Mouse (Mus musculus) midbrain, postnatal 0 days (tissue): ENCODE measurements around the gene Abca2. TPM values are rescaled to one million over a fixed set of nuclear protein-coding genes. Genes with fewer than 3 reads are reported as not detected.

Source experiments
- ATAC-seq: fragments of 200-750 bp; cut with Nextera tagmentation; 2 replicates; pipeline ENCODE4 v1.8.0; 2017; ENCODE audit warnings: moderate number of reproducible peaks, mild to moderate bottlenecking, moderate TSS enrichment, moderate library complexity; ENCODE audit not compliant: low FRiP score
- DNase-seq: peaks from one replicate; pipeline ENCODE4 v3.0.0-alpha.2; 2015; ENCODE audit warnings: low spot score
- H3K27ac ChIP-seq: fragments of 300-500 bp; sonication (generic); 2 replicates; pipeline ENCODE4 v1.5.1; 2014; ENCODE audit warnings: low read depth, mild to moderate bottlenecking, low read length, mixed read lengths
- H3K27me3 ChIP-seq: fragments of 300-500 bp; sonication (generic); 2 replicates; pipeline ENCODE4 v1.6.1; 2014; ENCODE audit warnings: low read length, control low read depth, mixed read lengths; ENCODE audit not compliant: insufficient read depth
- H3K36me3 ChIP-seq: fragments of 300-500 bp; sonication (generic); 2 replicates; pipeline ENCODE4 v1.6.1; 2014; ENCODE audit warnings: low read length, control low read depth, mixed read lengths; ENCODE audit not compliant: insufficient read depth
- H3K4me1 ChIP-seq: fragments of 300-500 bp; sonication (generic); 2 replicates; pipeline ENCODE4 v1.6.1; 2014; ENCODE audit warnings: mild to moderate bottlenecking, control low read depth, antibody characterized with exemption, low read length, mixed read lengths; ENCODE audit not compliant: insufficient read depth
- H3K4me2 ChIP-seq: fragments of 300-500 bp; sonication (generic); 2 replicates; pipeline ENCODE4 v1.6.1; 2014; ENCODE audit warnings: low read depth, mild to moderate bottlenecking, low read length, mixed read lengths; ENCODE audit not compliant: poor library complexity, severe bottlenecking
- H3K4me3 ChIP-seq: fragments of 300-500 bp; sonication (generic); 2 replicates; pipeline ENCODE4 v1.5.1; 2014; ENCODE audit warnings: low read depth, mild to moderate bottlenecking, low read length, moderate library complexity
- H3K9ac ChIP-seq: fragments of 300-500 bp; sonication (generic); replicated peaks from 2 replicates; pipeline ENCODE4 v1.6.1; 2014; ENCODE audit warnings: mild to moderate bottlenecking, low read length, moderate library complexity, mixed read lengths; ENCODE audit not compliant: poor library complexity, severe bottlenecking
- H3K9me3 ChIP-seq: fragments of 300-500 bp; sonication (generic); 2 replicates; pipeline ENCODE4 v1.6.1; 2016; ENCODE audit warnings: low read length, control low read depth
- CTCF ChIP-seq: IDR thresholded peaks from 2 replicates; pipeline ENCODE4 v1.5.1; 2016; ENCODE audit warnings: antibody characterized with exemption, mild to moderate bottlenecking
- WGBS: fragments of 180-500 bp; shearing (Covaris S2); extraction: QIAGEN DNeasy Blood & Tissue Kit; methylation state at CpG from one replicate; pipeline ENCODE4 v1.1.7; 2014; 5-methylcytosine and 5-hydroxymethylcytosine counted together
- polyA plus RNA-seq: library from polyadenylated mRNA; unstranded; fragments of >200 nt; fragmentation: Nextera tagmentation; extraction: Ambion mirVana; gene quantifications from 2 replicates; pipeline ENCODE4 v1.2.1, GENCODE M21; 2015
- total RNA-seq: library from RNA; depleted of rRNA; stranded (reverse); fragments of >200 nt; gene quantifications from 2 replicates; pipeline ENCODE4 v1.2.3, GENCODE M21; 2014

The Abca2 gene
- total and polyA plus RNA-seq, 2 experiments from 2014 or later: 13.5 to 84.3 TPM

DNA sequence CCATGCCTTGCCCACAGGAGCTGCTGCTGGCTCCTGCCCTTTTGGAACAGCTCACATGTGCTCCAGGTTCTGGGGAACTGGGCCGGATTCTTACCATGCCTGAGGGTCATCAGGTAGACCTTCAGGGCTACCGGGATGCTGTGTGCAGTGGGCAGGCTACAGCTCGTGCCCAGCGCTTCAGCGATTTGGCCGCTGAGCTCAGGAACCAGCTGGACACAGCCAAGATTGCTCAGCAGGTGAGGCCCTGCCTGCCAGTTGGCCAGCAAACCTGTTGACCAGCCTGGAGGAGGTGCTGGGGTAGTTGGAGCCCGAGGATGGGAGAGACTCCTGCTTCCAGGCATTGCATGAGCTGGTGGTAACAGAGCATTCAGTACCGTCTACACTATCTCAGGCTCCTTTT lies 5.8 kb downstream of the Abca2 start:
- Histone ChIP-seq H3K27me3 (no peaks in the 10 kb centered on the region), H3K27ac (no peak overlapping the region), H3K36me3 (peaks cover 66% of the 10 kb centered on the region), H3K4me1 (peaks cover 16% of the 10 kb centered on the region), H3K4me3 (no peak overlapping the region), H3K4me2 (no peak overlapping the region), H3K9me3 (no peaks in the 10 kb centered on the region), H3K9ac (no peak overlapping the region)
- no peak for TF ChIP-seq CTCF
- ATAC-seq (no peak), DNase-seq (no peak)
- 92% methylated on average over 8 of the region's 8 CpGs for WGBS

DNA sequence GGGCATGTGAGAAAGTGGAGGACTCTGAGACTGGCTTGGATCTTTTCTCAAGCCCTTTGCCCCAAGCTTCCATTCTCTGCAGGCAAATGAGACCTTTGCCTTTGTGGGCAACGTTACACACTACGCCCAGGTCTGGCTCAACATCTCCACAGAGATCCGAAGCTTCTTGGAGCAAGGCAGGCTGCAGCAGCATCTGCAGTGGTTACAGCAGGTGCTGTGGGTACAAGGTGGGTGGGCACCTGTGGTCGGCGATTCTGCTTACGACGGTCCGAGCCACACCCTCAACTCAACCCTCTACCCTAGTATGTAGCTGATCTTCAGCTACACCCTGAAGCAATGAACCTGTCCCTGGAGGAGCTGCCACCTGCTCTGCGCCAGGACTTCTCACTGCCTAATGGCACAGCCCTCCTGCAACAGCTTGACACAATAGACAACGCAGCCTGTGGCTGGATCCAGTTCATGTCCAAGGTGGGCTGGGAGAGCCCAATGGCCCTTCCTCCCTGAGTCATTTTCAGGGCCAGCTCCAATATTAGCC lies 7.8 kb downstream of the Abca2 start:
- H3K9ac ChIP-seq: no peak overlapping the region
- H3K36me3 ChIP-seq: peaks cover 85% of the 10 kb centered on the region
- H3K27me3 ChIP-seq: no peaks in the 10 kb centered on the region
- TF ChIP-seq CTCF: no peak
- no peak for DNase-seq
- WGBS: 94% methylated on average over 10 of the region's 10 CpGs
- no peaks in the 10 kb centered on the region for H3K9me3 ChIP-seq
- no peak overlapping the region for H3K4me2 ChIP-seq
- H3K27ac ChIP-seq: no peak overlapping the region
- H3K4me1 ChIP-seq: no peaks in the 10 kb centered on the region; the same call in 1 of the 2 replicates
- no peak overlapping the region for H3K4me3 ChIP-seq
- no peak for ATAC-seq

DNA sequence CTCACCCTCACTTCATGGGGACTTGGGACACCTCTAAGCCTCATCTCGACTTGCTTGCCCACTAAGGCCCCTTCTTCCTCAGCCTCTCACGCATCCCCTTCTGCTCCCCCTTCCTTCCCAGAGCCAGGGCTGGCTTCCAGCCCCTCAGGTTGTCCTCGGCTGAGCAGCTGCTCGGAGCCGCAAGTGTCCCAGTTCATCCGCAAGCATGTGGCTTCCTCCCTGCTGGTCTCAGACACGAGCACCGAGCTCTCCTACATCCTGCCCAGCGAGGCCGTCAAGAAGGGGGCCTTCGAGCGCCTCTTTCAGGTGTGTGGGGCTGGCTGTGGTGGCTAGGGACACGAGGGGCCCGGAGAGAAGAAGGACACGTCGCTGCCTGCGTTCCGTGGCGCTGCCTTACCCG lies 12.6 kb downstream of the Abca2 start:
- no peak for TF ChIP-seq CTCF
- ATAC-seq (no peak), DNase-seq (no peak)
- peaks cover 98% of the 10 kb centered on the region for H3K36me3 ChIP-seq
- H3K27ac ChIP-seq: no peak overlapping the region
- H3K4me1 ChIP-seq: no peaks in the 10 kb centered on the region
- H3K9ac ChIP-seq: no peak overlapping the region
- no peaks in the 10 kb centered on the region for H3K9me3 ChIP-seq
- H3K4me2 ChIP-seq: no peak overlapping the region
- no peaks in the 10 kb centered on the region for H3K27me3 ChIP-seq
- no peak overlapping the region for H3K4me3 ChIP-seq
- 89% methylated on average over 20 of the region's 20 CpGs for WGBS

DNA sequence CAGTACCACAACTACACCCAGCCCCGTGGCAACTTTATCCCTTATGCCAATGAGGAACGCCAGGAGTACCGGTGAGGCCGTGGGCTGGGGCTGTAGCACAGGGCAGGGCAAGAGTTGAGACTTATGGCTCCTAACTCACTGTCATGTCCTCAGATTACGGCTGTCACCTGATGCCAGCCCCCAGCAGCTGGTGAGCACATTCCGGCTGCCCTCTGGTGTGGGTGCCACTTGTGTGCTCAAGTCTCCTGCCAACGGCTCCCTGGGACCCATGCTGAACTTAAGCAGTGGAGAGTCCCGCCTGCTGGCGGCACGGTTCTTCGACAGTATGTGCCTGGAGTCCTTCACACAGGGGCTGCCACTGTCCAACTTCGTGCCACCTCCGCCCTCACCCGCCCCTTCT lies 14.2 kb downstream of the Abca2 start:
- Histone ChIP-seq H3K9me3 (no peaks in the 10 kb centered on the region), H3K4me1 (no peaks in the 10 kb centered on the region), H3K36me3 (peaks cover 97% of the 10 kb centered on the region), H3K9ac (no peak overlapping the region), H3K4me2 (no peak overlapping the region), H3K27me3 (no peaks in the 10 kb centered on the region), H3K27ac (no peak overlapping the region), H3K4me3 (no peak overlapping the region)
- ATAC-seq: no peak
- WGBS: 88% methylated on average over 14 of the region's 14 CpGs
- DNase-seq: no peak
- TF ChIP-seq CTCF: no peak

DNA sequence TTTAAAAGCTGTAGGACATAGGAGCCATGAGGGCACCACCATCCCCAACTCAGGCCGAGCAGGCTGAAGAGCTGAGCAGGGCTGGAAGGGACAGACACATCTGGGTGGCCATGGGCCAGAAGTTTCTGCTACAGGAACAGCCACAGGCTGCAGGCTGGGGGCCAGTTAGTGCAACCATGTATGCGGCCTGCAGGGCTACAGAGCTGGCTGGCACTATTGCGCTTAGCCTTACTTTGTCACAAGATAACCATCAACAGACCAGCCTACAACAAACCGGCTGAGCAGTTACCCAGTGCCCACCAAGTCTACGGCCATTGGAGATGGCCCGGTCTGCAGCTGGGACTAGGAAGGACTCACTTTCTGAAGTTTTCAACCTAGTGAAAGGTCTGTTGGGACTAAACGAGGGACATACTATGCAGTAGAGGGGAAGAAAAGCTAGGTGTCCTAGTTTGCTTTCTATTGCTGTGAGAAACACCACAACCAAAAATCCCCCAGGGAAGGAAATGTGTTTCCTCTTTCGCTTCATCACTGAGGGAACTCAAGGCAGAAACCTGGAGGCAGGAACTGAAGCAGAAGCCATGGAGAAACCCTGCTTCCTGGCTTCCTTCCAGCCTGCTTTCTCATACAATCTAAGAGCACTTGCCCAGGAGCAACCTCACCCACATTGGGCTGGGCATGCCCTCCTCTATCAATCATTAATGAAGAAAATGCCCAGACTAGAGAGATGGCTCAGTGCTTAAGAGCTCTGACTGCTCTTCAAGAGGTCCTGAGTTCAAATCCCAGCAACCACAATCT lies 22.5 kb downstream of the Abca2 start:
- 87% methylated on average over 8 of the region's 8 CpGs for WGBS
- Histone ChIP-seq H3K4me1 (no peaks in the 10 kb centered on the region), H3K4me3 (no peak overlapping the region), H3K4me2 (no peak overlapping the region), H3K27ac (no peak overlapping the region), H3K9me3 (no peaks in the 10 kb centered on the region), H3K36me3 (peaks cover 32% of the 10 kb centered on the region), H3K27me3 (no peaks in the 10 kb centered on the region), H3K9ac (no peak overlapping the region)
- DNase-seq (no peak), ATAC-seq (no peak)
- TF ChIP-seq CTCF: no peak

DNA sequence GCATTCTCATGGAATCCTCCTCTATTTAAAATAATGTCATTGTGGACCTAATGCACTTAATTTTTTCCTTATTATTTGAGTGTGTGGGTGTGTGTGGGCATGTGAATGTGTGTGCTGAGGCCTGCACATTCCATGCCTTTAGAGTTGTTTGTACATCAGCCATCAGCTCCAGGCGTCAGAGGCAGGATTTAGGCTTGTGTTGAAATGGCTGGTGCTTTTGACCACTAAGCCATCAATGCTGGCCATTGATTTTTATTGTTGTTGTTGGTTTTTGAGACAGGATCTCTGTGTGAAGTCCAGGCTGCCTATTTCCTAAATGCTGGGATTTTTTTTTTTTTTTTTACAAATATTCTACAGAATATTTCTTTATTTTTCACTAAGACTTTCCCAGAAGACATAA lies 24.4 kb downstream of the Abca2 start:
- Histone ChIP-seq H3K27me3 (no peaks in the 10 kb centered on the region), H3K36me3 (peaks cover 18% of the 10 kb centered on the region), H3K4me2 (no peak overlapping the region), H3K4me3 (no peak overlapping the region), H3K4me1 (no peaks in the 10 kb centered on the region), H3K27ac (no peak overlapping the region), H3K9me3 (no peaks in the 10 kb centered on the region), H3K9ac (no peak overlapping the region)
- 31% methylated on average over 1 of the region's 1 CpGs for WGBS
- DNase-seq (no peak), ATAC-seq (no peak)
- no peak for TF ChIP-seq CTCF
